26 mouse cellular contexts compared by ENCODE assay signal in the genomic region with DNA sequence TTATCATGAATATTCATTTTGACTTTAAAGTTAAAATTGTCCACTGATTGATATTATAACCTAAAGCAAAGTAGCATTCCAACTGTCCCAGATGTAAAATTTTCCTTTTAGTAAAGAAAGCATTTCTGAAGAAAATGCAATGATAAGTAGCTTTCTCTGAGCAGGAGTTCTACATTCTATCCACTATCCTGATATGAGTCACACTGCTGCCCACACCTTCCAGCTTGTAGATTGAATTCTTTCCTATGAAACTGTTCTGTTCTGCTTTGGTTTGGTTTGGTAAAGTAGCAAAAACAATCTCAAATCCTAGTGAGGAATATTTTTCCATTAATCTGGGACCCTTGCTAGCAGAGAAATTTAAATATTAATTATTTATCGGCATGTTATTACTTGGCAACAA.
"Had no signal": no experiment of that assay in that cellular context is flagged by ENCODE, and none has a peak within 500 bp of the region (broad histone marks: within the 10 kb centered on the region; RNA-seq: fewer than 3 reads in every experiment).

No protein-coding gene starts in this region.

- ATAC-seq: intestine, embryonic 15.5 days; liver, embryonic 12.5 days; midbrain, embryonic 13.5 days; midbrain, embryonic 16.5 days had no signal

- H3K27ac ChIP-seq: intestine, embryonic 15.5 days; kidney, embryonic 15.5 days; limb, embryonic 10.5 days; limb, embryonic 13.5 days; liver, embryonic 12.5 days; liver, embryonic 15.5 days; lung, embryonic 15.5 days; midbrain, embryonic 10.5 days; midbrain, embryonic 13.5 days; neural tube, embryonic 13.5 days had no signal

- H3K4me3 ChIP-seq: intestine, embryonic 15.5 days; kidney, embryonic 15.5 days; limb, embryonic 10.5 days; limb, embryonic 13.5 days; liver, embryonic 12.5 days; liver, embryonic 15.5 days; lung, embryonic 15.5 days; megakaryocyte, embryonic 14.5 days; midbrain, embryonic 10.5 days; midbrain, embryonic 13.5 days; myocyte; neural tube, embryonic 13.5 days had no signal

- DNase-seq: kidney, adult 11 months; kidney, adult 8-10 months; kidney, postnatal 10 days; kidney, postnatal 36 days; liver; lung, adult 18-20 months; lung, postnatal 10 days; lung, postnatal 36 days; retina, postnatal 1 day; right cerebral cortex, postnatal 25 days; thymus, adult 2 months; thymus, postnatal 14 days; thymus, postnatal 4 days had no signal
